Comparison of ENCODE assay signal across 32 mouse cellular contexts in the genomic region with DNA sequence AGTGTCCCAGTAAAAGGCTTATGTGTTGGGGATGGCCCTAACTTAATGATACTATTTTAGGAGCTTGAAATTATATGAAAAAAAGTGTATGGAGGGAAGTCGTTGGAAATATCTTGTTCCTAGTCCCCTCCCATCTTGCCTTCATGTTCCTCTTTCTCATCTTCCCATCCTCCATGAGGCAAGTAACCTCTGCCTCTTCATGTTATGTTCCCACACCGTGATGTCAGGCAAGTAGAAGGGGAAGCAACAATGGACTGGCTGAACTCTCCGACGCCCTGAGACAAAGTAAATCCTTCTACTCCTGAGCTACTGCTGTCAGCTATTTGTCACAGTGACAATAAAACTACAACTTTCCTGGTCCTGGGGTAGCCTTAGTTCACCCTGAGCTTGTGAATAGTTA. TPM values are rescaled to one million over a fixed set of nuclear protein-coding genes. Genes with fewer than 3 reads are reported as not detected.
A peak's percentile ranks its signal among the peaks of the same experiment; 100 is the strongest.
DNase-seq lines count a peak whose midpoint lies in the region; ATAC-seq and TF ChIP-seq lines count a peak whose summit lies in the region.
"Had no signal": no experiment of that assay in that cellular context is flagged by ENCODE, and none has a peak within 500 bp of the region (broad histone marks: within the 10 kb centered on the region; RNA-seq: fewer than 3 reads in every experiment).

No protein-coding gene starts in this region.

- 89% methylated on average over 4 of the region's 4 CpGs for WGBS in heart, embryonic 12.5 days
- WGBS in lung, postnatal 0 days: 78% methylated on average over 4 of the region's 4 CpGs
- WGBS in forebrain, embryonic 13.5 days: 86% methylated on average over 4 of the region's 4 CpGs

- H3K9ac ChIP-seq in heart, embryonic 12.5 days: no peak overlapping the region
- no peak overlapping the region for H3K9ac ChIP-seq in lung, postnatal 0 days (replicated peaks; ENCODE audit: low read depth)
- H3K9ac ChIP-seq in forebrain, embryonic 13.5 days: no peak overlapping the region
- H3K9ac ChIP-seq: embryonic facial prominence, embryonic 13.5 days; forebrain, embryonic 12.5 days; heart, embryonic 13.5 days; hindbrain, embryonic 14.5 days had no signal

- TF ChIP-seq CTCF in lung, postnatal 0 days (IDR thresholded peaks at IDR 0.05): no peak

- TF ChIP-seq EP300 in lung, postnatal 0 days (IDR thresholded peaks at IDR 0.05): no peak

- H3K4me1 ChIP-seq in heart, embryonic 12.5 days (replicated peaks): no peaks in the 10 kb centered on the region
- H3K4me1 ChIP-seq in lung, postnatal 0 days (ENCODE audit: insufficient read depth, low read depth, low read length): no peaks in the 10 kb centered on the region
- H3K4me1 ChIP-seq in forebrain, embryonic 13.5 days: no peaks in the 10 kb centered on the region
- H3K4me1 ChIP-seq: embryonic facial prominence, embryonic 10.5 days; embryonic facial prominence, embryonic 13.5 days; forebrain, embryonic 12.5 days; heart, embryonic 13.5 days had no signal

- no peaks in the 10 kb centered on the region for H3K27me3 ChIP-seq in heart, embryonic 12.5 days (replicated peaks)
- H3K27me3 ChIP-seq in lung, postnatal 0 days (replicated peaks; ENCODE audit: insufficient read depth, low read length): no peaks in the 10 kb centered on the region
- H3K27me3 ChIP-seq in forebrain, embryonic 13.5 days: no peaks in the 10 kb centered on the region
- H3K27me3 ChIP-seq: embryonic facial prominence, embryonic 13.5 days; forebrain, embryonic 12.5 days; heart, embryonic 13.5 days had no signal

- H3K27ac ChIP-seq in heart, embryonic 12.5 days (ENCODE audit: poor library complexity, severe bottlenecking): no peak overlapping the region
- no peak overlapping the region for H3K27ac ChIP-seq in lung, postnatal 0 days (ENCODE audit: low read length)
- H3K27ac ChIP-seq in forebrain, embryonic 13.5 days: no peak overlapping the region
- H3K27ac ChIP-seq: embryonic facial prominence, embryonic 10.5 days; embryonic facial prominence, embryonic 13.5 days; forebrain, embryonic 12.5 days; heart, embryonic 13.5 days; hindbrain, embryonic 14.5 days; hindbrain, postnatal 0 days had no signal

- DNase-seq in heart, adult 11 months: peak; percentile 64
- peak; percentile 7 for DNase-seq in lung, postnatal 0 days (ENCODE audit: low spot score)
- no peak for DNase-seq in lung, postnatal 14 days
- DNase-seq in cerebellum, postnatal 10 days: no peak
- no peak for DNase-seq in thymus, postnatal 36 days
- DNase-seq: adrenal gland, adult 8-10 months; adrenal gland, postnatal 25 days; cerebellum, adult 18-20 months; cerebellum, adult 9-10 months; cerebellum, postnatal 25 days; embryo, embryonic 11 days; gastrocnemius, postnatal 10 days; gastrocnemius, postnatal 36 days; heart, adult 18-20 months; heart, postnatal 14 days; heart, postnatal 4 days had no signal

- peaks cover 54% of the 10 kb centered on the region for H3K36me3 ChIP-seq in heart, embryonic 12.5 days
- H3K36me3 ChIP-seq in lung, postnatal 0 days (ENCODE audit: insufficient read depth, low read length): 0 out of 2 replicates have a peak, but pooled peaks cover 2% of the 10 kb centered on the region
- H3K36me3 ChIP-seq in forebrain, embryonic 13.5 days (ENCODE audit: poor library complexity, severe bottlenecking): peaks cover 73% of the 10 kb centered on the region

- H3K4me3 ChIP-seq in heart, embryonic 12.5 days: no peak overlapping the region
- H3K4me3 ChIP-seq in lung, postnatal 0 days (ENCODE audit: low read depth, low read length): no peak overlapping the region
- no peak overlapping the region for H3K4me3 ChIP-seq in forebrain, embryonic 13.5 days
- H3K4me3 ChIP-seq: embryonic facial prominence, embryonic 10.5 days; embryonic facial prominence, embryonic 13.5 days; erythroblast, embryonic 14.5 days; forebrain, embryonic 12.5 days; heart, embryonic 13.5 days had no signal

- no peak overlapping the region for H3K4me2 ChIP-seq in heart, embryonic 12.5 days
- H3K4me2 ChIP-seq in lung, postnatal 0 days (replicated peaks; ENCODE audit: low read depth, low read length): no peak overlapping the region
- no peak overlapping the region for H3K4me2 ChIP-seq in forebrain, embryonic 13.5 days
- H3K4me2 ChIP-seq: embryonic facial prominence, embryonic 13.5 days; forebrain, embryonic 12.5 days; heart, embryonic 13.5 days; hindbrain, embryonic 14.5 days had no signal

- no peaks in the 10 kb centered on the region for H3K9me3 ChIP-seq in heart, embryonic 12.5 days (replicated peaks)
- no peaks in the 10 kb centered on the region for H3K9me3 ChIP-seq in lung, postnatal 0 days (ENCODE audit: low read length)
- H3K9me3 ChIP-seq in forebrain, embryonic 13.5 days (replicated peaks): no peaks in the 10 kb centered on the region
- H3K9me3 ChIP-seq: embryonic facial prominence, embryonic 10.5 days; embryonic facial prominence, embryonic 13.5 days; forebrain, embryonic 12.5 days; heart, embryonic 13.5 days had no signal

- no peak for ATAC-seq in heart, embryonic 12.5 days (ENCODE audit: insufficient number of reproducible peaks, low FRiP score)
- no peak for ATAC-seq in lung, postnatal 0 days
- peak; percentile 85 for ATAC-seq in megakaryocyte, adult 5-6 weeks (ENCODE audit: poor library complexity, severe bottlenecking)
- no peak for ATAC-seq in forebrain, embryonic 13.5 days
- ATAC-seq: activated CD4-positive, CD25-positive, alpha-beta regulatory T cell, adult 4 months; forebrain, embryonic 16.5 days; hindbrain, postnatal 0 days had no signal

RNA-seq across cellular contexts. Expression of a gene that starts 13.2 kb away (rescaled TPM):
- polyA plus RNA-seq in heart, embryonic 12.5 days (2016; fragmentation: Nextera tagmentation; extraction: Ambion mirVana): 10.3 and 10.7 TPM in 2 replicates
- polyA plus RNA-seq in lung, postnatal 0 days (2015; fragmentation: Nextera tagmentation; extraction: Ambion mirVana): 7.6 and 7.8 TPM in 2 replicates
- total RNA-seq in megakaryocyte, adult 5-6 weeks (2015): 12.5 and 16.6 TPM in 2 replicates
- 13.4 and 23.9 TPM in 2 replicates for total RNA-seq in megakaryocyte, adult 5-6 weeks (2017)
- 19.5 and 20.5 TPM in 2 replicates for polyA plus RNA-seq in forebrain, embryonic 13.5 days (2015; fragmentation: Nextera tagmentation; extraction: Ambion mirVana)

RNA-seq across cellular contexts. Expression of a gene that starts 32.8 kb away (rescaled TPM):
- 1.7 and 1.9 TPM in 2 replicates for polyA plus RNA-seq in heart, embryonic 12.5 days (2016; fragmentation: Nextera tagmentation; extraction: Ambion mirVana)
- polyA plus RNA-seq in lung, postnatal 0 days (2015; fragmentation: Nextera tagmentation; extraction: Ambion mirVana): 3.1 and 3.5 TPM in 2 replicates
- total RNA-seq in megakaryocyte, adult 5-6 weeks (2015): 13.5 and 14.2 TPM in 2 replicates
- 11.0 and 14.6 TPM in 2 replicates for total RNA-seq in megakaryocyte, adult 5-6 weeks (2017)
- 0.24 and 0.26 TPM in 2 replicates for polyA plus RNA-seq in forebrain, embryonic 13.5 days (2015; fragmentation: Nextera tagmentation; extraction: Ambion mirVana)

RNA-seq across cellular contexts. Expression of a gene that starts 39.7 kb away (rescaled TPM):
- 0.45 and 0.80 TPM in 2 replicates for polyA plus RNA-seq in heart, embryonic 12.5 days (2016; fragmentation: Nextera tagmentation; extraction: Ambion mirVana)
- 0.51 and 0.95 TPM in 2 replicates for polyA plus RNA-seq in lung, postnatal 0 days (2015; fragmentation: Nextera tagmentation; extraction: Ambion mirVana)
- total RNA-seq in megakaryocyte, adult 5-6 weeks (2015): not detected in 2 replicates
- not detected in 2 replicates for total RNA-seq in megakaryocyte, adult 5-6 weeks (2017)
- polyA plus RNA-seq in forebrain, embryonic 13.5 days (2015; fragmentation: Nextera tagmentation; extraction: Ambion mirVana): 651 and 655 TPM in 2 replicates
- total RNA-seq: gastrocnemius, adult 18-20 months had no signal
- polyA plus RNA-seq: erythroblast, embryonic 14.5 days had no signal

RNA-seq across cellular contexts. Expression of a gene that starts 44.9 kb away (rescaled TPM):
- polyA plus RNA-seq in heart, embryonic 12.5 days (2016; fragmentation: Nextera tagmentation; extraction: Ambion mirVana): 29.0 and 30.0 TPM in 2 replicates
- polyA plus RNA-seq in lung, postnatal 0 days (2015; fragmentation: Nextera tagmentation; extraction: Ambion mirVana): 8.0 and 10.4 TPM in 2 replicates
- total RNA-seq in megakaryocyte, adult 5-6 weeks (2015): 26.8 and 34.1 TPM in 2 replicates
- 21.6 and 25.8 TPM in 2 replicates for total RNA-seq in megakaryocyte, adult 5-6 weeks (2017)
- polyA plus RNA-seq in forebrain, embryonic 13.5 days (2015; fragmentation: Nextera tagmentation; extraction: Ambion mirVana): 35.9 and 49.3 TPM in 2 replicates

RNA-seq across cellular contexts. Expression of a gene that starts 54.8 kb away (rescaled TPM):
- polyA plus RNA-seq in heart, embryonic 12.5 days (2016; fragmentation: Nextera tagmentation; extraction: Ambion mirVana): not detected in 2 replicates
- polyA plus RNA-seq in lung, postnatal 0 days (2015; fragmentation: Nextera tagmentation; extraction: Ambion mirVana): 0.86 and 0.91 TPM in 2 replicates
- total RNA-seq in megakaryocyte, adult 5-6 weeks (2015): not detected in 2 replicates
- total RNA-seq in megakaryocyte, adult 5-6 weeks (2017): not detected in 2 replicates
- polyA plus RNA-seq in forebrain, embryonic 13.5 days (2015; fragmentation: Nextera tagmentation; extraction: Ambion mirVana): 0.15 and 0.23 TPM in 2 replicates
- total RNA-seq: ES-E14; gastrocnemius, adult 18-20 months; gastrocnemius, postnatal 10 days; gastrocnemius, postnatal 36 days; heart, adult 18-20 months; heart, postnatal 4 days had no signal
- polyA plus RNA-seq: cortical plate, adult 2 months; embryonic facial prominence, embryonic 13.5 days; forebrain, embryonic 16.5 days; hindbrain, embryonic 11.5 days; hindbrain, embryonic 14.5 days had no signal

Comparison
In these comparisons a context has a peak if more than half of its experiments do, and no peak if none do; other contexts are left out.
1. DNase-seq: peak in heart, adult 11 months (single experiment) and lung, postnatal 0 days (single experiment); none in lung, postnatal 14 days (single experiment), cerebellum, postnatal 10 days (0 of 2) and thymus, postnatal 36 days (0 of 2).
2. RNA of a gene that starts 39.7 kb away (polyA plus RNA-seq): 651 to 655 TPM in forebrain, embryonic 13.5 days; 0.51 to 0.95 TPM in lung, postnatal 0 days and 0.45 to 0.80 TPM in heart, embryonic 12.5 days; every median in the first group is over 100 times any median in the second.